Mouse (Mus musculus) hindbrain, embryonic 16.5 days (tissue): ENCODE results near the gene Spx. TPM values are rescaled to one million over a fixed set of nuclear protein-coding genes. Genes with fewer than 3 reads are reported as not detected.

Source experiments
- ATAC-seq: fragments of 200-750 bp; cut with Nextera tagmentation; 2 replicates; pipeline ENCODE4 v1.8.0; 2017; ENCODE audit warnings: moderate TSS enrichment, moderate library complexity
- H3K27ac ChIP-seq: fragments of 300-500 bp; sonication (generic); 2 replicates; pipeline ENCODE4 v1.5.1; 2014; ENCODE audit warnings: low read depth, mild to moderate bottlenecking, control low read depth, low read length, moderate library complexity
- H3K27me3 ChIP-seq: fragments of 300-500 bp; sonication (generic); replicated peaks from 2 replicates; pipeline ENCODE4 v1.6.1; 2014; ENCODE audit warnings: low read length; ENCODE audit not compliant: control insufficient read depth, insufficient read depth
- H3K36me3 ChIP-seq: fragments of 300-500 bp; sonication (generic); 2 replicates; pipeline ENCODE4 v1.6.1; 2014; ENCODE audit warnings: mild to moderate bottlenecking, low read length, moderate library complexity, mixed read lengths; ENCODE audit not compliant: control insufficient read depth, insufficient read depth
- H3K4me1 ChIP-seq: fragments of 300-500 bp; sonication (generic); 2 replicates; pipeline ENCODE4 v1.6.1; 2014; ENCODE audit warnings: low read depth, low read length; ENCODE audit not compliant: control insufficient read depth, insufficient read depth
- H3K4me2 ChIP-seq: fragments of 300-500 bp; sonication (generic); 2 replicates; pipeline ENCODE4 v1.6.1; 2014; ENCODE audit warnings: mild to moderate bottlenecking, low read length, control low read depth, moderate library complexity
- H3K4me3 ChIP-seq: fragments of 300-500 bp; sonication (generic); 2 replicates; pipeline ENCODE4 v1.5.1; 2014; ENCODE audit warnings: mild to moderate bottlenecking, low read length, control low read depth, moderate library complexity
- H3K9ac ChIP-seq: fragments of 300-500 bp; sonication (generic); 2 replicates; pipeline ENCODE4 v1.6.1; 2014; ENCODE audit warnings: low read depth, mild to moderate bottlenecking, control low read depth, low read length, moderate library complexity
- H3K9me3 ChIP-seq: fragments of 300-500 bp; sonication (generic); 2 replicates; pipeline ENCODE4 v1.6.1; 2014; ENCODE audit warnings: mild to moderate bottlenecking, low read length, moderate library complexity; ENCODE audit not compliant: control insufficient read depth
- WGBS: fragments of 180-500 bp; shearing (Covaris S2); extraction: QIAGEN DNeasy Blood & Tissue Kit; methylation state at CpG from one replicate; pipeline ENCODE4 v1.1.7; 2014; 5-methylcytosine and 5-hydroxymethylcytosine counted together
- polyA plus RNA-seq: library from polyadenylated mRNA; unstranded; fragments of >200 nt; fragmentation: Nextera tagmentation; extraction: Ambion mirVana; gene quantifications from 2 replicates; pipeline ENCODE4 v1.2.1, GENCODE M21; 2015

The Spx gene
- polyA plus RNA-seq, 1 experiment from 2014 or later = 2.4 TPM

GRCm38 (mm10) chr6:142413845-142414244, 604 bp downstream of the Spx start:
- H3K4me2 ChIP-seq = peak overlapping the region; percentile 84
- H3K36me3 ChIP-seq = no peaks in the 10 kb centered on the region
- 0 out of 2 replicates have a peak, but pooled peaks have one; percentile 18 for ATAC-seq
- H3K27me3 ChIP-seq = peaks cover 11% of the 10 kb centered on the region
- H3K4me3 ChIP-seq = 0 out of 2 replicates have a peak overlapping the region, but pooled peaks have one; percentile 2
- no peaks in the 10 kb centered on the region for H3K9me3 ChIP-seq
- no peak overlapping the region for H3K27ac ChIP-seq
- 13% methylated on average over 12 of the region's 12 CpGs for WGBS
- H3K4me1 ChIP-seq = peaks cover 5% of the 10 kb centered on the region
- no peak overlapping the region for H3K9ac ChIP-seq

- H3K27me3 ChIP-seq = peaks cover 11% of the 10 kb centered on the region
- 3% methylated on average over 24 of the region's 24 CpGs for WGBS
- peaks cover 5% of the 10 kb centered on the region for H3K4me1 ChIP-seq
- no peak overlapping the region for H3K27ac ChIP-seq
- H3K36me3 ChIP-seq = no peaks in the 10 kb centered on the region
- peak; percentile 54 for ATAC-seq
- H3K4me2 ChIP-seq = peak overlapping the region; percentile 84
- peak overlapping the region; percentile 47 for H3K4me3 ChIP-seq
- H3K9me3 ChIP-seq = no peaks in the 10 kb centered on the region
- H3K9ac ChIP-seq = peak overlapping the region; percentile 60
Observed at GRCm38 (mm10) chr6:142414597-142414996, 1.4 kb downstream of the Spx start.

DNA sequence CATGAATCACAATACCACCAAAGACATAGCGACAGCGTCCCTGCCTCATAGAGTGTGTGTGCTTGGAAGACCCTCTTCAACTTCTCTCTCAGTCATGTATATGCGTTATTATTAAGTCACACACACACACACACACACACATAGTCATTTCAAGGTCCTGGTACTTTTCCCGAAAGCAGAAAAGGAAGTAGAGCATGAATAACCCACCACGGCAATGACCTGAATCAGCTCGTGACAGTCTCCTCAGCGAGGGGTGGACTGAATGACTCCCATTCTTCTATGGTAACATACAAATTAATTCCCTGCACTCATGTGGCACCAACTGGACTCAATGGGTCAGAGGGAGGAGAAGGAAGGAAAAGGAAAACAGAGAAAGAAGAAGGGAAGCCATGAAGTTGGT, 11.7 kb downstream of the Spx start:
- Histone ChIP-seq H3K4me2 (no peak overlapping the region), H3K27me3 (no peaks in the 10 kb centered on the region), H3K27ac (no peak overlapping the region), H3K9ac (no peak overlapping the region), H3K9me3 (no peaks in the 10 kb centered on the region), H3K4me1 (no peaks in the 10 kb centered on the region), H3K36me3 (no peaks in the 10 kb centered on the region), H3K4me3 (no peak overlapping the region)
- 70% methylated on average over 7 of the region's 7 CpGs for WGBS
- ATAC-seq = no peak

DNA sequence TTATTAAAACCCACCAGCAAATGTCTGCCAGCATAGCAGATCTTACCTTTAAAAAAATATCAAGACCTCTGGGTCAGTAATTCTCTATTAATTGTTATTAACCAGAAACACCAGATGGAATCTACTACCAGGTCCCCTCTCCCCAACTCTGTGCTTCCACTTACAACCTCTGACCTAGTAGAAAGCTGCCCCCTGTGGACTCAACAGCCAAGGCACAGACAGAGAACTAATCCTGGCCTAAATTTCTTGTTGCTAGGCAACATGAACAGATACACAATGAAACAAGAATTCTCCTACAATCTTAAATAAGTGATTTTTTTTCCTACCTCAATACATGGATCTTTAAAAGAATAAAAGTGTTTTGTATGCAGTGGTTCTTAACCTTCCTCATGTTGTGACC, 15.8 kb downstream of the Spx start:
- H3K4me1 ChIP-seq = no peaks in the 10 kb centered on the region
- no peak for ATAC-seq
- no peak overlapping the region for H3K4me3 ChIP-seq
- H3K4me2 ChIP-seq = no peak overlapping the region
- no peaks in the 10 kb centered on the region for H3K36me3 ChIP-seq
- H3K9me3 ChIP-seq = no peaks in the 10 kb centered on the region
- H3K27me3 ChIP-seq = no peaks in the 10 kb centered on the region
- no peak overlapping the region for H3K27ac ChIP-seq
- H3K9ac ChIP-seq = no peak overlapping the region

- H3K9ac ChIP-seq = no peak overlapping the region
- no peaks in the 10 kb centered on the region for H3K27me3 ChIP-seq
- no peaks in the 10 kb centered on the region for H3K36me3 ChIP-seq
- WGBS = 76% methylated on average over 12 of the region's 12 CpGs
- no peaks in the 10 kb centered on the region for H3K9me3 ChIP-seq
- H3K4me1 ChIP-seq = no peaks in the 10 kb centered on the region
- H3K4me3 ChIP-seq = no peak overlapping the region
- ATAC-seq = no peak
- H3K27ac ChIP-seq = no peak overlapping the region
- no peak overlapping the region for H3K4me2 ChIP-seq
Observed at GRCm38 (mm10) chr6:142451381-142451780, 38.1 kb downstream of the Spx start.

GRCm38 (mm10) chr6:142453311-142453710, 40.1 kb downstream of the Spx start:
- Histone ChIP-seq H3K9me3 (no peaks in the 10 kb centered on the region), H3K27ac (no peak overlapping the region), H3K4me1 (no peaks in the 10 kb centered on the region), H3K36me3 (no peaks in the 10 kb centered on the region), H3K4me3 (no peak overlapping the region), H3K27me3 (no peaks in the 10 kb centered on the region), H3K9ac (no peak overlapping the region), H3K4me2 (no peak overlapping the region)
- ATAC-seq = no peak
- 89% methylated on average over 2 of the region's 2 CpGs for WGBS

DNA sequence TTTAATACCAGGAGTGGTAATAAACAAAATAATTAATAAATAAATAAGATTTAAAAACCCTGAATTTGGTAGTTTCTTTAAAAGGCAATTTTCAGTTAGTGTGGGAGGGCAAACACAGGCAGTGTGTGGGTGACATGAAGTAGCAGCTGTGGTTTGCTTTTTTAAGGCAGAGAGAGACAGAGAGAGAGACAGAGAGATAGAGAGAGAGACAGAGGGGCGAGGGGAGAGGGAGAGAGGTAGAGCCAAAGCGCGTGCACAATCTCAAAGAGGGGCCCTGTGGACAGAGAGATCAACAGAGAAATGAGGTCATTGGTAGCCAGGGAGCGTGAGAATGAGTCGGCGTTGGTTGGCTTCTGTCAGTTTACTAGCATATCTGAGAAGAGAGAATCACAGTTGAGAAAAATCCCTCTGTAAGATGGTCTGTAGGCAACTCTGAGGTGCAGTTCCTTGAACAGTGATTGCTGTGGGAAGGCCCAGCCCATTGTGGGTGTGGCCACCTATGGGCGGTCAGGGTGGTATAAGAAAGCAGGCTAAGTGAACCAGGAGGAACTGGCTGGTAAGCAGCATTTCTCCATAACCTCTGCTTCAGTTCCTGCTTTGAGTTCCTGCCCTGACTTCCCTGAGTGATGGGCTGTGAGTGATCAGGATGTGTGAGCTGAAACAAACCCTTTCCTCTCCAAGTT, 42.2 kb downstream of the Spx start:
- H3K4me2 ChIP-seq = no peak overlapping the region
- 69% methylated on average over 7 of the region's 7 CpGs for WGBS
- no peaks in the 10 kb centered on the region for H3K27me3 ChIP-seq
- H3K9ac ChIP-seq = no peak overlapping the region
- no peak overlapping the region for H3K27ac ChIP-seq
- H3K36me3 ChIP-seq = no peaks in the 10 kb centered on the region
- no peak for ATAC-seq
- H3K9me3 ChIP-seq = no peaks in the 10 kb centered on the region
- H3K4me3 ChIP-seq = no peak overlapping the region
- no peaks in the 10 kb centered on the region for H3K4me1 ChIP-seq

DNA sequence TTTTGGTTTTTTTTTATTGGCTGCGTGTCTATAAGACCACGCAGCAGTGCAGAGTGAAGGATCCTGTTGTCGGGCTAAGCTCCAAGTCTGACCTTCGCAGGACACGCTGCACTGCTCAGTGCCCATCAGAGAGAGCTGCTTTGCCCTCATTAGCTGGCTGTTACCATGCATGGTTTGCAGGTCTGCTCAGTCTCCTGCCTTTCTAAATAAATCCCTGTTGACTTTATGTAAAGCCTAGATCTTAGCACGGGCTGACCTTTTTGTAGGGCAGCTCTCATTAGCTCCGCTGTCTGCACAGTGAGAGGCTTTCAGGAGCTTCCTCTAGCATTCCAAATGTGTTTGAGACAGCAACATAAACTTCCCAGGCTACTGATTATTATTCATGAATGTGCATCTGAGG, 44.8 kb downstream of the Spx start:
- Histone ChIP-seq H3K4me1 (no peaks in the 10 kb centered on the region), H3K27ac (no peak overlapping the region), H3K9ac (no peak overlapping the region), H3K9me3 (no peaks in the 10 kb centered on the region), H3K4me3 (no peak overlapping the region), H3K27me3 (no peaks in the 10 kb centered on the region), H3K36me3 (no peaks in the 10 kb centered on the region), H3K4me2 (no peak overlapping the region)
- 31% methylated on average over 7 of the region's 7 CpGs for WGBS
- ATAC-seq = peak; percentile 63

GRCm38 (mm10) chr6:142459017-142459678, 45.9 kb downstream of the Spx start:
- Histone ChIP-seq H3K9me3 (no peaks in the 10 kb centered on the region), H3K4me2 (no peak overlapping the region), H3K36me3 (no peaks in the 10 kb centered on the region), H3K4me3 (no peak overlapping the region), H3K4me1 (no peaks in the 10 kb centered on the region), H3K27ac (no peak overlapping the region), H3K9ac (no peak overlapping the region), H3K27me3 (no peaks in the 10 kb centered on the region)
- 59% methylated on average over 14 of the region's 14 CpGs for WGBS
- ATAC-seq = peak; percentile 54
